Mouse (Mus musculus): ENCODE measurements around the gene Hoxc5. TPM values are rescaled to one million over a fixed set of nuclear protein-coding genes. Genes with fewer than 3 reads are reported as not detected.

Gene Hoxc5
- polyA plus RNA-seq, 1 experiment from 2014 or later = not detected

DNA sequence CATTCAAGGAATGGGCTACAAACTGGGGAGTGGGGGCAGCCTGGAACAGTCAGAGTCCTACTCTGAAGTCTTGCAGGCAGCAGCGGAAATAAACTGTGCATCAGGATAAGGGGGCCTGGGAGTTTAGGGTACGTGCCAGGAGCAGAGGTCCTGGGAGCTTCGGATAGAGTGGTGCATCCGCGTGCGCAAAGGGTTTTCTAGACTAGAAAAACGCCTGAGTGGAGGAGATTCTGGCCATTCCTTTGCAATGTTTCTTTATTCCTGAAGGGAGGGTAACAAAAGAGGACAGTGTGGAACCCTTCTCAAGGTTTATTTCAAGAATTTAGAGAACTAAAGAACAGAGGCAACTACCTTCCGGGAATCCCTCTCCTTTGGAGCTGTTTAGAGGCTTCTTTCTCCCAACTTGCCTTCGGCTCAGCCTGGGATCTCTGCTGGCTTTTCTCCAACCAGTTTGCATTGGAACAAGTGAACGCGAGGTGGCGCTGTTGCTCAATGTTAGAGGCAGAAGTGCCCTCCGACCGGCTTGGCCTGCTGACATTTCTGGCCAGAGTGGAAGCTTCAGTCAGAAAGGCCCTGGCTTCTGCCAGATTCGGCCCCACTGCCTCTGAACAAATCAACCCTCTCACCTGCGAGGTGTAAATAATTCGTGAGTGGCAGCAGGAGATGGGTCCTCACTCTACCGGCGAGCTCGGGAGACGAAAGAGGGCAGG is 20.0 kb downstream of the Hoxc5 start:
- ATAC-seq (replicated peaks; ENCODE audit: low FRiP score) = 0 out of 2 replicates have a peak, but pooled peaks have one; percentile 51
- H3K4me1 ChIP-seq (replicated peaks; ENCODE audit: control insufficient read depth, insufficient read depth, low read length) = no peaks in the 10 kb centered on the region
- peak; percentile 95 for DNase-seq (ENCODE audit: low spot score)
- no peak overlapping the region for H3K9ac ChIP-seq (ENCODE audit: low read length)
- no peaks in the 10 kb centered on the region for H3K36me3 ChIP-seq (ENCODE audit: control insufficient read depth, insufficient read depth, low read length)
- H3K27me3 ChIP-seq (ENCODE audit: control insufficient read depth, insufficient read depth, low read length) = peaks cover 99% of the 10 kb centered on the region
- no peak overlapping the region for H3K4me2 ChIP-seq (ENCODE audit: low read depth, low read length, severe bottlenecking)
- H3K9me3 ChIP-seq (ENCODE audit: control insufficient read depth, low read length) = no peaks in the 10 kb centered on the region
- no peak overlapping the region for H3K4me3 ChIP-seq (ENCODE audit: low read depth, low read length)
- no peak overlapping the region for H3K27ac ChIP-seq (ENCODE audit: low read depth, low read length)
- 2% methylated on average over 21 of the region's 21 CpGs for WGBS

DNA sequence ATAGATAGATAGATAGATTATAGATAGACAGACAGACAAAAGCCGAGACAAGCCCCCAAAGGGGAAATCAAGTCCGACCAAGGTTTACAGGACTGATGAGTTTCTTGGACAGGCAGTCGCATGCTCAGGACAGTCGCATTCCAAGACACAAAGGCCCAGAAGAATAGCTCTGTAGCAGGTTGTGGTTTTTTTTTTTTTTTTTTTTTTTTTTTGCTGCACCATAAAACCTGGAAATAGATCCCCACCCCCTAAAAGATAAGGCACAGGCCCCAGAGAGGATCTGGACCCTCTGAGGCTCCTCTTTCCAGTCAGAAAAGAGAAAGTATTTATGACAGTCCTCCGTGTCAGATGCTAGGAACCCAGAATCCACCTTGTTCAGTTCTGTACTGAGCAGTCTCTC is 20.8 kb downstream of the Hoxc5 start:
- Histone ChIP-seq H3K27ac (ENCODE audit: low read depth, low read length) (no peak overlapping the region), H3K4me3 (ENCODE audit: low read depth, low read length) (no peak overlapping the region), H3K36me3 (ENCODE audit: control insufficient read depth, insufficient read depth, low read length) (no peaks in the 10 kb centered on the region), H3K9ac (ENCODE audit: low read length) (no peak overlapping the region), H3K4me2 (ENCODE audit: low read depth, low read length, severe bottlenecking) (no peak overlapping the region), H3K27me3 (ENCODE audit: control insufficient read depth, insufficient read depth, low read length) (peaks cover 99% of the 10 kb centered on the region), H3K4me1 (replicated peaks; ENCODE audit: control insufficient read depth, insufficient read depth, low read length) (no peaks in the 10 kb centered on the region), H3K9me3 (ENCODE audit: control insufficient read depth, low read length) (no peaks in the 10 kb centered on the region)
- no peak for ATAC-seq (replicated peaks; ENCODE audit: low FRiP score)
- WGBS = 4% methylated on average over 5 of the region's 5 CpGs
- DNase-seq (ENCODE audit: low spot score) = no peak

DNA sequence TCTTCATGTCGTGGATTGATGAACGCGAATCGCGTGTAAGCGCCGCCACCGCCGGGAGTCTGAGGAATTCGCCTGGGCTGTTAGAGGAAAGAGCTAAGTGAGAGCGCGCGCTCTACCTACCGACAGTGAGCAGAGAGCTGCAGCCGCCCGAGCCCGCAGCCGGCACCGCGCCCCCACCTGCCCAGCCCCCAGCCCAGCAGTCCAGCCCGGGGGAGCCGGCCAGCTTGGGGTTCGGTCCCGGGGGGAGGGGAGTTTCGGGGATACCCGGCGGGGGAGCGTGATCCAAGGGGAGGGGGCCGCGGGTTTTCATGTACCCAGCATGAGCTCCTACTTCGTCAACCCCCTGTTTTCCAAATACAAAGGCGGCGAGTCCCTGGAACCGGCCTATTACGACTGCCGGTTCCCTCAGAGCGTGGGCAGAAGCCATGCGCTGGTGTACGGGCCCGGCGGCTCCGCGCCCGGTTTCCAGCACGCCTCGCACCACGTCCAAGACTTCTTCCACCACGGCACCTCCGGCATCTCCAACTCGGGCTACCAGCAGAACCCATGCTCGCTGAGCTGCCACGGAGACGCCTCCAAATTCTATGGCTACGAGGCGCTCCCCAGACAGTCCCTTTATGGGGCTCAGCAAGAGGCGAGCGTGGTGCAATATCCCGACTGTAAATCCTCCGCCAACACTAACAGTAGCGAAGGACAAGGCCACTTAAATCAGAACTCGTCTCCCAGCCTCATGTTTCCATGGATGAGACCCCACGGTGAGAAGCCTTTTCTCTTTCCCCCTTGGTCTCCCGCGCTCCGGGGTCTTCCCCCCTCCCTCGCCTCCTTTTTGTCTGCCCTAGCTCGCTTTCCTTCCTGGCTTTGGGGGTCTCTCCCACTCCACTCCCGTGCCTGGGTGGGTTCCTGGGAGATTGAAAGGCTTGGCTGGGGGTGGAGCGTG is 23.5 kb downstream of the Hoxc5 start, which contains the start of gene Hoxc8:
TSS of gene Hoxc8 (plus strand) at position 147 of the 937 bp plus-strand sequence.
- Histone ChIP-seq H3K4me1 (replicated peaks; ENCODE audit: control insufficient read depth, insufficient read depth, low read length) (no peaks in the 10 kb centered on the region), H3K9me3 (ENCODE audit: control insufficient read depth, low read length) (no peaks in the 10 kb centered on the region), H3K27ac (ENCODE audit: low read depth, low read length) (no peak within 1 kb of the TSS), H3K27me3 (ENCODE audit: control insufficient read depth, insufficient read depth, low read length) (peaks cover 97% of the 10 kb centered on the region), H3K9ac (ENCODE audit: low read length) (no peak within 1 kb of the TSS), H3K4me2 (ENCODE audit: low read depth, low read length, severe bottlenecking) (no peak within 1 kb of the TSS), H3K4me3 (ENCODE audit: low read depth, low read length) (no peak within 1 kb of the TSS), H3K36me3 (ENCODE audit: control insufficient read depth, insufficient read depth, low read length) (no peaks in the 10 kb centered on the region)
- ATAC-seq (replicated peaks; ENCODE audit: low FRiP score) (no peak), DNase-seq (ENCODE audit: low spot score) (no peak)
- under 1% methylated on average over 68 of the region's 69 CpGs for WGBS

DNA sequence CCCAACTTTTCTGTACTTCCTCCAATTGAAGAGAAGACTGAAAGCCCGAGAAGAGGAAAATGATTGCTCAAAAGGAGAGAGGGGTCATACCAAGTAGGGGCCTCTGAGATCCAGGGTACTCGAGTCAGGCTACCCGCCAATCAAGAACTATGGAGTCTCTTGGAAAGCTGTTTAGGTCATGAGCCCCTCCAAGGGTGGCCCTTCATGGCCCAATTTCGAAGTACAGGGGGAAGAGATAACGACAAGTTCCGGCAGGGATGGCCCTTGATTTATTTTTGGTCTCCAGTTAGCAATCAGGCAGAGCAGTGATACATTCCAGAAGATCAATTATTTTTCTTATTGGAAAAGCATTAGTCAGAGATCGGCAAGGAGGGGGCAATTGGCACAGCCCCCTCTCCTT is 24.5 kb downstream of the Hoxc5 start:
- DNase-seq (ENCODE audit: low spot score) = no peak
- Histone ChIP-seq H3K4me3 (ENCODE audit: low read depth, low read length) (no peak overlapping the region), H3K36me3 (ENCODE audit: control insufficient read depth, insufficient read depth, low read length) (no peaks in the 10 kb centered on the region), H3K4me1 (replicated peaks; ENCODE audit: control insufficient read depth, insufficient read depth, low read length) (no peaks in the 10 kb centered on the region), H3K27ac (ENCODE audit: low read depth, low read length) (no peak overlapping the region), H3K27me3 (ENCODE audit: control insufficient read depth, insufficient read depth, low read length) (peaks cover 97% of the 10 kb centered on the region), H3K9ac (ENCODE audit: low read length) (no peak overlapping the region), H3K9me3 (ENCODE audit: control insufficient read depth, low read length) (no peaks in the 10 kb centered on the region), H3K4me2 (ENCODE audit: low read depth, low read length, severe bottlenecking) (no peak overlapping the region)
- no peak for ATAC-seq (replicated peaks; ENCODE audit: low FRiP score)
- 2% methylated on average over 7 of the region's 7 CpGs for WGBS

DNA sequence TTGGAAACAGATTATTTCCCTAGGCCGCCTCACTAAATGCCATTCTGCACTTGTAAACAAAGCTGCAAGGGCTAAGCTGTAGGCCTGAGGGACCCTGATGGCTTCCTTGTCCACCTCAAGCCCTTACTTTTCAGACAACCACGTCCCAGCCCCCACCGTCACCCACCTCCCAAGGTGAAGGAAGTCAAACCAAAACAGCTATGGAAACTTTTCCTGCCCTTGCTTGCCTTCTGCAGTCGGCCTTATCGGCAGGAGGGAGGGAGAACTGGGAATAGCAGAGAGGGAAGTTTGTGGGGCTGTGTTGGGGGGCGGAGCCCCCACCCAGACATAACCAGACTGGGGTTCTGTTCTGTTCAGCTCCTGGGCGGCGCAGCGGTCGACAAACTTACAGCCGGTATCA is 25.0 kb downstream of the Hoxc5 start:
- H3K9me3 ChIP-seq (ENCODE audit: control insufficient read depth, low read length) = no peaks in the 10 kb centered on the region
- H3K36me3 ChIP-seq (ENCODE audit: control insufficient read depth, insufficient read depth, low read length) = no peaks in the 10 kb centered on the region
- under 1% methylated on average over 11 of the region's 11 CpGs for WGBS
- ATAC-seq (replicated peaks; ENCODE audit: low FRiP score) = no peak
- no peak overlapping the region for H3K4me3 ChIP-seq (ENCODE audit: low read depth, low read length)
- no peaks in the 10 kb centered on the region for H3K4me1 ChIP-seq (replicated peaks; ENCODE audit: control insufficient read depth, insufficient read depth, low read length)
- H3K4me2 ChIP-seq (ENCODE audit: low read depth, low read length, severe bottlenecking) = no peak overlapping the region
- H3K27ac ChIP-seq (ENCODE audit: low read depth, low read length) = no peak overlapping the region
- H3K27me3 ChIP-seq (ENCODE audit: control insufficient read depth, insufficient read depth, low read length) = peaks cover 96% of the 10 kb centered on the region
- no peak for DNase-seq (ENCODE audit: low spot score)
- no peak overlapping the region for H3K9ac ChIP-seq (ENCODE audit: low read length)

DNA sequence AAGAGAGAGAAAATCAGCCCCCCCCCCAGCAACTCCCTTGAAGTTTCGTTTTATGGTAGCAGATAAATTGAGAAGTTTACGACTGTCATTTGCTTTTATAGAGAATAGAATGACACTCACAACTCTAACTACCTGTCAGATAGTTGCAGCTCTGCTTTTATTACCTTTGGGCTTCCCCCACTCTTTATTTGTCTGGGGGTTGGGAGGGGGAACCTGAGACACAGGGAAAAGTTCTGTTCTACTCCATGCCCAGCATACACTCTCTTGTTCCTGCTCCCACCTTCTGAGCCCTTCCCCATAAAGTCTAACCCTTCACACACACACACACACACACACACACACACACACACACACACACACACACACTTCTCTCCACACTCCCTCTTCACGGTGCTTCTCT is 25.6 kb downstream of the Hoxc5 start:
- no peak overlapping the region for H3K9ac ChIP-seq (ENCODE audit: low read length)
- ATAC-seq (replicated peaks; ENCODE audit: low FRiP score) = no peak

DNA sequence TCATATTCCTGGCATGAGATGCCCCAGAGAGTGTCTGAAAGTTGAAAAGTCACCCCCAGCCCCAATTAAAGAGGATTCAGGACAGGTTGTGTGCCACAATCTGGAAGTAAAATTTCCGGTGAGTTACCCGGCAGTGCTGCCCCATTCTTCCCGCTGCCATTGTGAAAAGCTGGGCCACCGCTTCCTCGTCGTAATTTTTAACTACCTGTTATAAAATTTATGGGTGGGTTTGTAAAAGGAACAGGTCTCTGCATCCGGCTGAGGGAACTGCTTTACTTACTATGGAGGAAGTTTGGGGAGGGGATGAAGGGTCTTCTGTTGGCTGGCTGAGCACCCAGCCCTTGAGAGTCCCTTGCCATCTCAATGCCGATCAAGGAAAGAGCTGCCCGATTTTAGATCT is 29.3 kb downstream of the Hoxc5 start:
- Histone ChIP-seq H3K36me3 (ENCODE audit: control insufficient read depth, insufficient read depth, low read length) (no peaks in the 10 kb centered on the region), H3K9ac (ENCODE audit: low read length) (no peak overlapping the region), H3K9me3 (ENCODE audit: control insufficient read depth, low read length) (no peaks in the 10 kb centered on the region), H3K27me3 (ENCODE audit: control insufficient read depth, insufficient read depth, low read length) (peaks cover 97% of the 10 kb centered on the region), H3K4me2 (ENCODE audit: low read depth, low read length, severe bottlenecking) (no peak overlapping the region), H3K27ac (ENCODE audit: low read depth, low read length) (no peak overlapping the region), H3K4me1 (replicated peaks; ENCODE audit: control insufficient read depth, insufficient read depth, low read length) (peaks cover 3% of the 10 kb centered on the region; the same call in 1 of the 2 replicates), H3K4me3 (ENCODE audit: low read depth, low read length) (no peak overlapping the region)
- DNase-seq (ENCODE audit: low spot score) (no peak), ATAC-seq (replicated peaks; ENCODE audit: low FRiP score) (no peak)
- WGBS = under 1% methylated on average over 9 of the region's 9 CpGs

More for the DNA sequence above, 25.6 kb downstream of the Hoxc5 start:
- 0% methylated on average over 3 of the region's 3 CpGs for WGBS
- Histone ChIP-seq H3K4me3 (ENCODE audit: low read depth, low read length) (no peak overlapping the region), H3K4me2 (ENCODE audit: low read depth, low read length, severe bottlenecking) (no peak overlapping the region), H3K27ac (ENCODE audit: low read depth, low read length) (no peak overlapping the region), H3K9me3 (ENCODE audit: control insufficient read depth, low read length) (no peaks in the 10 kb centered on the region), H3K36me3 (ENCODE audit: control insufficient read depth, insufficient read depth, low read length) (no peaks in the 10 kb centered on the region), H3K4me1 (replicated peaks; ENCODE audit: control insufficient read depth, insufficient read depth, low read length) (no peaks in the 10 kb centered on the region), H3K27me3 (ENCODE audit: control insufficient read depth, insufficient read depth, low read length) (peaks cover 96% of the 10 kb centered on the region)
- DNase-seq (ENCODE audit: low spot score) = no peak

DNA sequence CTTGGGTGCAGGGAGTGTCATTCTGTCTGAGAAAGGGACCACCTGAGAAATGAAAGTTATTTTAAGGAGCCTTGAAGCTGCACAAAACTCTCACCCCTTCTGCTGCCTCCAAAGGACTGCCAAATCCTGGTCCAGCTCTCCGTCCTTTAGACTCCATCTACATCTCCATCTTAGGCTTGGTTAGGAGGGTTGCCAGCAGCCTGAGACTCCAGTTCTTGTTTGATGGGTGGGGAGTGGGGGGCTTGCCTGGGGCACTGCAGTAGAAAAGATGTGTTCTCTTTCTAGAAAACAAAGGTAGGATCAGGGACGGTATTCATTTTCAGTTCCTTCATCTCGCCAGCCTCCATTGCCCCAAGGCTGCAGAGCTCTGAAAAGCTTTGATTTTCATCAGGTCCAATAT is 30.2 kb downstream of the Hoxc5 start:
- Histone ChIP-seq H3K27me3 (ENCODE audit: control insufficient read depth, insufficient read depth, low read length) (peaks cover 97% of the 10 kb centered on the region), H3K36me3 (ENCODE audit: control insufficient read depth, insufficient read depth, low read length) (no peaks in the 10 kb centered on the region), H3K27ac (ENCODE audit: low read depth, low read length) (no peak overlapping the region), H3K4me2 (ENCODE audit: low read depth, low read length, severe bottlenecking) (no peak overlapping the region), H3K4me3 (ENCODE audit: low read depth, low read length) (no peak overlapping the region), H3K9ac (ENCODE audit: low read length) (no peak overlapping the region), H3K4me1 (replicated peaks; ENCODE audit: control insufficient read depth, insufficient read depth, low read length) (peaks cover 3% of the 10 kb centered on the region; the same call in 1 of the 2 replicates), H3K9me3 (ENCODE audit: control insufficient read depth, low read length) (no peaks in the 10 kb centered on the region)
- 1% methylated on average over 3 of the region's 3 CpGs for WGBS
- DNase-seq (ENCODE audit: low spot score) (no peak), ATAC-seq (replicated peaks; ENCODE audit: low FRiP score) (no peak)

All from forebrain, embryonic 11.5 days (tissue).